8 mouse cellular contexts compared by ENCODE assay signal in genomic region chr8:93661739-93662138, GRCm38 (mm10).
DNase-seq lines count a peak whose midpoint lies in the region; ATAC-seq and TF ChIP-seq lines count a peak whose summit lies in the region.

No protein-coding gene starts in this region.

- WGBS in forebrain, embryonic 15.5 days: 1% methylated on average over 15 of the region's 15 CpGs
- WGBS in large intestine, adult 2 months: 4% methylated on average over 15 of the region's 15 CpGs
- WGBS in liver, embryonic 15.5 days (ENCODE audit: insufficient replicate concordance): 8% methylated on average over 15 of the region's 15 CpGs
- WGBS in neural tube, embryonic 15.5 days: 5% methylated on average over 15 of the region's 15 CpGs

- no peaks in the 10 kb centered on the region for H3K4me1 ChIP-seq in ES-Bruce4 (ENCODE audit: control insufficient read depth, insufficient read depth, low read length)
- H3K4me1 ChIP-seq in forebrain, embryonic 15.5 days: peaks cover 8% of the 10 kb centered on the region; the same call in 1 of the 2 replicates
- H3K4me1 ChIP-seq in liver, embryonic 15.5 days (replicated peaks): no peaks in the 10 kb centered on the region
- peaks cover 11% of the 10 kb centered on the region for H3K4me1 ChIP-seq in neural tube, embryonic 15.5 days

- peak; percentile 90 for TF ChIP-seq CTCF in ES-Bruce4 (IDR thresholded peaks at IDR 0.05; ENCODE audit: low read depth, low read length)

- H3K4me2 ChIP-seq in forebrain, embryonic 15.5 days (replicated peaks): peak overlapping the region; percentile 47
- H3K4me2 ChIP-seq in liver, embryonic 15.5 days: peak overlapping the region; percentile 40
- H3K4me2 ChIP-seq in neural tube, embryonic 15.5 days: peak overlapping the region; percentile 65

- TF ChIP-seq POLR2A in ES-Bruce4 (IDR thresholded peaks at IDR 0.05; ENCODE audit: insufficient read depth, low read length): no peak

- no peaks in the 10 kb centered on the region for H3K36me3 ChIP-seq in ES-Bruce4 (ENCODE audit: control insufficient read depth, insufficient read depth, low read length, poor library complexity, severe bottlenecking)
- H3K36me3 ChIP-seq in forebrain, embryonic 15.5 days: no peaks in the 10 kb centered on the region
- no peaks in the 10 kb centered on the region for H3K36me3 ChIP-seq in liver, embryonic 15.5 days (replicated peaks)
- no peaks in the 10 kb centered on the region for H3K36me3 ChIP-seq in neural tube, embryonic 15.5 days

- ATAC-seq in cerebellum, adult (ENCODE audit: insufficient number of reproducible peaks, low FRiP score, low TSS enrichment): peak; percentile 93
- peak; percentile 95 for ATAC-seq in forebrain, embryonic 15.5 days (replicated peaks)
- peak; percentile 40; the same call in 1 of the 2 replicates for ATAC-seq in liver, embryonic 15.5 days (ENCODE audit: insufficient read depth)
- peak; percentile 94 for ATAC-seq in neural tube, embryonic 15.5 days (ENCODE audit: low FRiP score)

- TF ChIP-seq EP300 in ES-Bruce4 (IDR thresholded peaks at IDR 0.05; ENCODE audit: insufficient read depth, low read depth, low read length): 0 out of 2 replicates have a peak, but pooled peaks have one; percentile 4

- H3K4me3 ChIP-seq in ES-Bruce4 (ENCODE audit: low read depth, low read length): no peak overlapping the region
- H3K4me3 ChIP-seq in forebrain, embryonic 15.5 days: peak overlapping the region; percentile 33
- no peak overlapping the region for H3K4me3 ChIP-seq in liver, embryonic 15.5 days (replicated peaks)
- H3K4me3 ChIP-seq in neural tube, embryonic 15.5 days (replicated peaks): peak overlapping the region; percentile 35

- no peak overlapping the region for H3K9ac ChIP-seq in ES-Bruce4 (ENCODE audit: low read depth, poor library complexity, severe bottlenecking)
- H3K9ac ChIP-seq in forebrain, embryonic 15.5 days (replicated peaks): peak overlapping the region; percentile 30
- no peak overlapping the region for H3K9ac ChIP-seq in liver, embryonic 15.5 days
- H3K9ac ChIP-seq in neural tube, embryonic 15.5 days (replicated peaks): peak overlapping the region; percentile 43; the same call in 1 of the 2 replicates

- H3K9me3 ChIP-seq in ES-Bruce4 (replicated peaks; ENCODE audit: control insufficient read depth, insufficient read depth, low read length, poor library complexity, severe bottlenecking): no peaks in the 10 kb centered on the region
- no peaks in the 10 kb centered on the region for H3K9me3 ChIP-seq in forebrain, embryonic 15.5 days
- H3K9me3 ChIP-seq in liver, embryonic 15.5 days (replicated peaks): no peaks in the 10 kb centered on the region
- no peaks in the 10 kb centered on the region for H3K9me3 ChIP-seq in neural tube, embryonic 15.5 days (replicated peaks)

- DNase-seq in heart, postnatal 14 days: peak; percentile 74 to 84
- DNase-seq in large intestine, adult 2 months (ENCODE audit: low read depth, low spot score): peak; percentile 37
- peak; percentile 31 for DNase-seq in thymus, postnatal 14 days

- no peak overlapping the region for H3K27ac ChIP-seq in ES-Bruce4 (ENCODE audit: insufficient read depth, low read length)
- no peak overlapping the region for H3K27ac ChIP-seq in forebrain, embryonic 15.5 days (replicated peaks)
- no peak overlapping the region for H3K27ac ChIP-seq in liver, embryonic 15.5 days (replicated peaks)
- no peak overlapping the region for H3K27ac ChIP-seq in neural tube, embryonic 15.5 days (replicated peaks)

- no peaks in the 10 kb centered on the region for H3K27me3 ChIP-seq in ES-Bruce4 (ENCODE audit: control insufficient read depth, insufficient read depth, low read length, poor library complexity, severe bottlenecking)
- no peaks in the 10 kb centered on the region for H3K27me3 ChIP-seq in forebrain, embryonic 15.5 days
- H3K27me3 ChIP-seq in liver, embryonic 15.5 days: no peaks in the 10 kb centered on the region
- H3K27me3 ChIP-seq in neural tube, embryonic 15.5 days (replicated peaks): no peaks in the 10 kb centered on the region

- intact Hi-C loops in heart, postnatal 14 days (cut with DNase I): loop anchor here (2.0 to 10.0 kb wide), 5 partner anchors 69 to 393 kb away; no protein-coding TSS in a partner anchor

Comparison
In these comparisons a context has a peak if more than half of its experiments do, and no peak if none do; other contexts are left out.
1. H3K4me3 ChIP-seq: peak in forebrain, embryonic 15.5 days (single experiment) and neural tube, embryonic 15.5 days (single experiment); none in ES-Bruce4 (single experiment) and liver, embryonic 15.5 days (single experiment).
2. H3K9ac ChIP-seq: peak in forebrain, embryonic 15.5 days (single experiment) and neural tube, embryonic 15.5 days (single experiment); none in ES-Bruce4 (single experiment) and liver, embryonic 15.5 days (single experiment).
3. ATAC-seq: peak in every context shown above with its lines; median percentile 95 in forebrain, embryonic 15.5 days; 94 in neural tube, embryonic 15.5 days; 93 in cerebellum, adult; 40 in liver, embryonic 15.5 days.
4. Peak in every context shown above with its lines, with median percentiles within 50 percentile points of each other: H3K4me2 ChIP-seq and DNase-seq.